In genomic region chr9:57697380-57697779, GRCm38 (mm10) we compare ENCODE assay signal across 15 mouse cellular contexts. TPM values are rescaled to one million over a fixed set of nuclear protein-coding genes. Genes with fewer than 3 reads are reported as not detected.
A peak's percentile ranks its signal among the peaks of the same experiment; 100 is the strongest.
DNase-seq lines count a peak whose midpoint lies in the region; ATAC-seq and TF ChIP-seq lines count a peak whose summit lies in the region.
"Had no signal": no experiment of that assay in that cellular context is flagged by ENCODE, and none has a peak within 500 bp of the region (broad histone marks: within the 10 kb centered on the region; RNA-seq: fewer than 3 reads in every experiment).

No protein-coding gene starts in this region.

- no peaks in the 10 kb centered on the region for H3K9me3 ChIP-seq in heart, embryonic 10.5 days

- DNase-seq in heart, embryonic 10.5 days (ENCODE audit: low spot score), result no peak
- DNase-seq in heart, postnatal 25 days (ENCODE audit: low spot score), result no peak
- no peak for DNase-seq in lung, adult 2 months
- DNase-seq in lung, postnatal 36 days, result no peak
- DNase-seq in ZHBTc4 (ENCODE audit: low read depth, low spot score), result peak; percentile 33
- no peak for DNase-seq in yolk sac, embryonic 10.5 days (ENCODE audit: low spot score)
- DNase-seq in frontal cortex, postnatal 10 days (ENCODE audit: low spot score in 2 of 2), result no peak
- DNase-seq: gastrocnemius, postnatal 14 days; left cerebral cortex, postnatal 4 days; thymus, postnatal 25 days had no signal

- H3K36me3 ChIP-seq in heart, embryonic 10.5 days, result no peaks in the 10 kb centered on the region

- peak overlapping the region; percentile 70; the same call in 1 of the 2 replicates for H3K4me3 ChIP-seq in heart, embryonic 10.5 days
- no peak overlapping the region for H3K4me3 ChIP-seq in lung, adult 2 months (replicated peaks; ENCODE audit: extremely low read depth, low read depth, low read length)

- H3K4me1 ChIP-seq in heart, embryonic 10.5 days, result peaks cover 20% of the 10 kb centered on the region
- peaks cover 5% of the 10 kb centered on the region for H3K4me1 ChIP-seq in lung, adult 2 months (ENCODE audit: control insufficient read depth, insufficient read depth, low read length)

- WGBS in heart, embryonic 10.5 days, result 15% methylated on average over 4 of the region's 4 CpGs
- 29% methylated on average over 4 of the region's 4 CpGs for WGBS in lung, adult 2 months

- TF ChIP-seq POLR2A in lung, adult 2 months (IDR thresholded peaks at IDR 0.05; ENCODE audit: borderline replicate concordance, extremely low read depth, low read depth, low read length), result peak; percentile 28; the same call in 1 of the 2 replicates

- intact Hi-C loops in heart, postnatal 25 days (cut with DNase I), result no loop called here

- no peak for TF ChIP-seq CTCF in lung, adult 2 months (IDR thresholded peaks at IDR 0.05; ENCODE audit: insufficient read depth, low read length)

- H3K27me3 ChIP-seq in heart, embryonic 10.5 days (ENCODE audit: insufficient read depth, poor library complexity, severe bottlenecking), result peaks cover 57% of the 10 kb centered on the region

- peak; percentile 61 for ATAC-seq in megakaryocyte progenitor cell, adult 5-6 weeks (replicated peaks; ENCODE audit: poor library complexity)

- H3K27ac ChIP-seq in heart, embryonic 10.5 days, result no peak overlapping the region

RNA-seq across cellular contexts. Expression of gene Cyp1a1, which starts 9.7 kb away (rescaled TPM):
- polyA plus RNA-seq in heart, embryonic 10.5 days (2016; fragmentation: Nextera tagmentation; extraction: Ambion mirVana), result 0.05 TPM in 1 of 2 replicates, not detected in the other
- total RNA-seq in heart, postnatal 25 days (2021), result under 1 TPM in 1 of 2 experiments, not detected in 1; 0.08 TPM
- polyA plus RNA-seq in lung, adult 2 months (2012; rRNA removed), result 28.8 and 37.7 TPM in 2 replicates
- total RNA-seq in megakaryocyte progenitor cell, adult 5-6 weeks (2015), result 0.39 TPM in 1 of 2 replicates, not detected in the other
- 0.20 TPM in 1 of 2 replicates, not detected in the other for total RNA-seq in megakaryocyte progenitor cell, adult 5-6 weeks (2017)
- total RNA-seq: megakaryocyte, adult 5-6 weeks had no signal
- polyA plus RNA-seq: forebrain, embryonic 11.5 days had no signal

RNA-seq across cellular contexts. Expression of gene Edc3, which starts 11.0 kb away (rescaled TPM):
- 24.7 and 28.5 TPM in 2 replicates for polyA plus RNA-seq in heart, embryonic 10.5 days (2016; fragmentation: Nextera tagmentation; extraction: Ambion mirVana)
- total RNA-seq in heart, postnatal 25 days (2021), result 1 to 10 TPM; 4.9 to 7.0 TPM
- 17.6 and 19.4 TPM in 2 replicates for polyA plus RNA-seq in lung, adult 2 months (2012; rRNA removed)
- total RNA-seq in megakaryocyte progenitor cell, adult 5-6 weeks (2015), result 6.4 and 8.2 TPM in 2 replicates
- 4.5 and 4.8 TPM in 2 replicates for total RNA-seq in megakaryocyte progenitor cell, adult 5-6 weeks (2017)

RNA-seq across cellular contexts. Expression of gene Cyp1a2, which starts 13.9 kb away (rescaled TPM):
- not detected in 2 replicates for polyA plus RNA-seq in heart, embryonic 10.5 days (2016; fragmentation: Nextera tagmentation; extraction: Ambion mirVana)
- total RNA-seq in heart, postnatal 25 days (2021), result not detected
- polyA plus RNA-seq in lung, adult 2 months (2012; rRNA removed), result 0.23 and 0.44 TPM in 2 replicates
- total RNA-seq in megakaryocyte progenitor cell, adult 5-6 weeks (2015), result not detected in 2 replicates
- not detected in 2 replicates for total RNA-seq in megakaryocyte progenitor cell, adult 5-6 weeks (2017)
- total RNA-seq: gastrocnemius, postnatal 14 days; layer of hippocampus, adult 8-10 months; left cerebral cortex, postnatal 4 days; megakaryocyte, adult 5-6 weeks had no signal
- polyA plus RNA-seq: cortical plate, adult 2 months; forebrain, embryonic 11.5 days had no signal

RNA-seq across cellular contexts. Expression of gene Csk, which starts 43.9 kb away (rescaled TPM):
- polyA plus RNA-seq in heart, embryonic 10.5 days (2016; fragmentation: Nextera tagmentation; extraction: Ambion mirVana), result 17.2 and 26.0 TPM in 2 replicates
- 10 to 100 TPM; 23.5 to 27.4 TPM for total RNA-seq in heart, postnatal 25 days (2021)
- 68.7 and 79.3 TPM in 2 replicates for polyA plus RNA-seq in lung, adult 2 months (2012; rRNA removed)
- 58.6 and 71.3 TPM in 2 replicates for total RNA-seq in megakaryocyte progenitor cell, adult 5-6 weeks (2015)
- 119 and 152 TPM in 2 replicates for total RNA-seq in megakaryocyte progenitor cell, adult 5-6 weeks (2017)
